Mouse (Mus musculus) gastrocnemius, postnatal 10 days (tissue): ENCODE results near the gene Ssr4. TPM values are rescaled to one million over a fixed set of nuclear protein-coding genes. Genes with fewer than 3 reads are reported as not detected.
A peak's percentile ranks its signal among the peaks of the same experiment; 100 is the strongest.

Source experiments
- DNase-seq: peaks from one replicate; pipeline ENCODE4 v3.0.0; 2021; ENCODE audit warnings: mixed read lengths
- total RNA-seq, 2 experiments: library from RNA; stranded (reverse); gene quantifications; 2 replicates each; pipeline ENCODE4 v1.2.3; 2021

Gene Ssr4
- total RNA-seq, 2 experiments from 2014 or later: 106 to 110 TPM

GRCm38 (mm10) chrX:73805814-73806213, 19.0 kb downstream of the Ssr4 start:
- DNase-seq: no peak

- no peak for DNase-seq
Observed at GRCm38 (mm10) chrX:73815072-73815471, 28.2 kb downstream of the Ssr4 start.

DNA sequence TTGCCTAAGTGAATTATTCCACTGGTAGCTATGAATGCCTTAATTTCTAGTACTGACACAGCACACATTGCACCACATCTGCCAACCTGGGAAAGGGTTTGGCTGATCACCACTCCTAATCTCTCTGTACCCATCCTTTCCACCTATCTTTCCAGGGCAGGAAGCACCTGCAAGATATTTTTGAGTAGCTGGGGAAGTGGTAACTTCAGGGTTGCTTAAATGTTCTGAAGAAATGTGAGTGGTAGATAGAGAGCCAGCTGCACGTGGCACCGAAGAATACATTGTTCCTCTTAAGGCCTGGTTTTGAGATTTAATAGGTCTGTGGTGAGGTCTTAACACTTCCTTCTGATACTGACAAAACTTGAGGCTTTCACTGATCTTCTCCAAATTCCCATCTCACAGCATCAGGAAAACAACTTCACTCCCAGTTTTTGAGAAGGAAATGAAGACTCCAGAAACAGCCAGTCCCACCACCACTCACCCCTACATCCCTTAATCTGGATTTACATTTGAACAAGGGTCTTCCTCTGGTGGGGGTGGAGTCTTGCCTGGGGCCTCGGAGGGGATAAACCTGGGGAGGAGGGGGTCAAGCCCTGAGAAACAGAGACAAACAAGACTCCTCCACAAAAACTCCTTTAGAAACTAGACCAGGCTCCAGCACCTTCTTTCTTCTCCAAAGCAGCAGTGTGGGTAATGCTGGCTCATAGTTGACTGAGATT, 29.9 kb downstream of the Ssr4 start:
- no peak for DNase-seq

DNA sequence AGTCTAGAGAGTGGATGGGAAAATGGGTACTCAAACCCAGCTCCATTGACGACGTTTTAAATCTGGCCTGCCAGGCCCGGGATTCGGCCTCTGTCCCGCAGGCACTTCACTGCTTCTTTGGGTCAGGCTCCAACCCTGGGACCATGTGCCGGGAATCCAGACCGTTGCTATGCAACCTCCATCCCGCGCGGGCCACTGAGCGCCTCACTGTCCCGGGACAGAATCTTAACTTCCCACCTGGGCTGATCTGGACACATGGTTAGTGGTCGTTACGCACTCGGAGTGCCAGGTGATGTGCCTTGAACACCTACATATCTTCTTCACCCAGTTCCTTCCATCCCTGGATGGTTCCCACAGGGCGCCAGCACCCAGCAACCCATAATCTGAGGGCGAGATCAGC, 36.9 kb downstream of the Ssr4 start:
- peak; percentile 5 for DNase-seq

DNA sequence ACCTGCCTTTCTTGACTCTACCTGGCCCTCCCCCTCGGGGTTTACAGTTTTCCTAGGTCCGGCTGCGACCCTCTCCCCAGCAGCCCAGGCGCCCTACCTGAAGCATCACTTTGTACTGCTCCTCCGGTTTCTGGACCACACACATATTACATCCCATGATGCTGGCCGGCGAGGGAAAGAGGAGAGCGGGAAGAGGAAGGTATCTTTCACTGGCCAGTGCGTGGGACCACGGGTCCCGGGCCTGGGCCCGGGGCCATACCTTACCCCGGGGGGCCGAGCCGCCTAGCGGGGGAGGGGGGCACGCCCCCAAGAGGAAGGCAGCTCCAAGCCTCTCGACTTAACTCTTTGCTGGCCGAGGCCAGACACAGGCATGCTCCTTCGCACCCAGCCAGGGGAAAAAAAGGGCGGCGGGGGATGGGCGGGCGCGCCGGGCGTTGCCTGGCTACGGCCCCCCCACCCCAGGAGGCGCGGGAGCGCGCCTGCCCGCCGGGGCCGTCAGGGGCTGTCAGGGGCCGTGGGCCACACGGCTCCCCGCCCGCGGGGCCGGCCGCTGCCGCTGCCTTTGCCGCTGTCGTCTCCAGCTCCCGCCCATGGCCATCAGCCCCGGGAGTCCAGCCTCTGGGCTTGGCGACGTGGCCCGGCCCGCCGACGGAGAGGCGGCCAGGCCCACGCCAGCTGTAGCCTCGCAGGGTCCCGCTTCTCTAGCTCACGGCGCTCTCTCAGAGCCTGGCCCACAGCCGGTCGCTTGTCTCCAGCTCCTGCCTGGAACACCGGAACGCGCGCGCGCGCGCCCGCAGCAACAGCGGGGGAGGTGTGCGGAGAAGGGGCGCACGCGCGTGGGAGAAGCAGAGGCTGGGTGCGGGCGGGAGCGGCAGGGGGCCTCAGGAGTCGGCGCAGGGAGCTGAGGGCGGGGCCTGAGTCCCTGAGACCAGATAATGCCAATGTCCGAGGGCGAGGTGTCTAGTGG, 37.6 kb downstream of the Ssr4 start, which contains the start of gene Pdzd4:
Gene Pdzd4 (minus strand): TSS at position 785 of the 967 bp plus-strand sequence.
- peak; percentile 44 for DNase-seq

DNA sequence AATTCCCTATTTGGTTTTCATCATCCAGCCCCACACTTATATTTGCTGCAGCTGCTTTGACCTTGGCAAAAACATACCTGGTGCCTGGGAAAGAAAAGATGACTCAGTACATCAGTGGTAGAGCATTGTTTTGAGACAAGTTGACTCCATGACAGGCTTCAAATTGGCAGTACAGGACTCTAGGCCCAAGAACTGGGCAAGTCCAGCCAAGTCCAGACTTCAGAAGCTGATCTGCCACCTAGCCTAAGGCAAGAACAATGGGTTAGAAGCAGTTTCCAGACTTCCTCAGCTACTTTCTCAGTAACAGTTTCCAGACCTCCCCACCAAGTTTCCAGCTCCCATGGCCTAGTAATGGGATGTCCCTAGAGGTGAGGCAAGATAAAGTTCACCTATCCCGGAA, 48.9 kb downstream of the Ssr4 start:
- no peak for DNase-seq

DNA sequence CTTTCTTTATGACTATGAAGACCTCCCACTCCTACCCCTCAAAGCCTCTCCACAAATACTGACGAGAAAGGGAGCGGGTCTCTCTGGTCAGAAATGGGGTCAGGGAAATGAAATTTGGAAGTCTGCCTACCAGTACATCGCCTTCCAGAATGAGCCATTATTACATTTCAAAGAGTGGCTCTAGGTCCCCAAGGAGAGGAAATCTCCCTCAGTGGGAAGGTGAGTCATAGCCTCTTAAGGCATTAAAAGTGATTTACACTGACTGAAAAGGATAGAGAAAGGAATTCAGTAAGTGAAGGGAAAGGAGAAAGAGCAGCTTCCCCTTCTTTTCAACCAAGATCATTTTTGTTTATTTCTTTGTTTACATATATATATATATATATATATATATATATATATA, 49.9 kb downstream of the Ssr4 start:
- DNase-seq: no peak

Other genes with a start within 250 kb of the Ssr4 start
- gene Dusp9, start 147.6 kb upstream of the Ssr4 start, total RNA-seq: under 1 TPM; 0.09 to 0.11 TPM
- gene Pnck, start 126.9 kb upstream of the Ssr4 start, total RNA-seq: 10 to 100 TPM; 13.1 to 15.1 TPM
- gene Slc6a8, start 113.9 kb upstream of the Ssr4 start, total RNA-seq: 10 to 100 TPM; 48.5 to 50.7 TPM
- 10 to 100 TPM; 75.2 to 80.4 TPM for gene Bcap31, start 70.9 kb upstream of the Ssr4 start, total RNA-seq
- gene Abcd1, start 70.4 kb upstream of the Ssr4 start, total RNA-seq: 10 to 100 TPM; 21.8 to 24.7 TPM
- gene Plxnb3, start 29.9 kb upstream of the Ssr4 start, total RNA-seq: 1 to 10 TPM; 1.7 to 2.2 TPM
- 100 to 1,000 TPM in 1 of 2 experiments, 10 to 100 TPM in 1; 88.6 to 116 TPM for gene Srpk3, start 12.6 kb upstream of the Ssr4 start, total RNA-seq
- gene Idh3g, start 131 bp upstream of the Ssr4 start, total RNA-seq: 100 to 1,000 TPM; 272 to 320 TPM
- gene Pdzd4, start 37.9 kb downstream of the Ssr4 start, total RNA-seq: 1 to 10 TPM; 2.6 to 3.7 TPM
- not detected for gene Avpr2, start 105.1 kb downstream of the Ssr4 start, total RNA-seq
- gene L1cam, start 109.1 kb downstream of the Ssr4 start, total RNA-seq: 1 to 10 TPM; 1.9 to 2.9 TPM
- gene Arhgap4, start 134.8 kb downstream of the Ssr4 start, total RNA-seq: 1 to 10 TPM in 1 of 2 experiments, under 1 TPM in 1; 0.85 to 2.0 TPM
- gene Naa10, start 134.9 kb downstream of the Ssr4 start, total RNA-seq: 10 to 100 TPM; 68.7 to 73.5 TPM
- gene Renbp, start 143.8 kb downstream of the Ssr4 start, total RNA-seq: 1 to 10 TPM; 4.6 to 5.3 TPM
- gene Hcfc1, start 179.3 kb downstream of the Ssr4 start, total RNA-seq: 10 to 100 TPM; 52.5 to 55.6 TPM
- gene Irak1, start 236.9 kb downstream of the Ssr4 start, total RNA-seq: 10 to 100 TPM; 44.3 to 52.2 TPM